Mouse (Mus musculus): ENCODE results near the gene Jmjd1c. TPM values are rescaled to one million over a fixed set of nuclear protein-coding genes. Genes with fewer than 3 reads are reported as not detected.
"Not testable (repeated sequence)": the region's sequence is repeated elsewhere in the genome, so short reads cannot be mapped to it uniquely, and the experiment has no call there.

The Jmjd1c gene
- total RNA-seq, 2 experiments from 2014 or later = 19.8 to 33.5 TPM

- no peak for ATAC-seq (replicated peaks; ENCODE audit: low FRiP score, poor library complexity, severe bottlenecking)
Observed at GRCm38 (mm10) chr10:67099183-67099929, 3.4 kb downstream of the Jmjd1c start.

- ATAC-seq (replicated peaks; ENCODE audit: low FRiP score, poor library complexity, severe bottlenecking) = no peak
Observed at GRCm38 (mm10) chr10:67100011-67100661, 4.2 kb downstream of the Jmjd1c start.

- ATAC-seq (replicated peaks; ENCODE audit: low FRiP score, poor library complexity, severe bottlenecking) = no peak
Observed at GRCm38 (mm10) chr10:67100831-67101251, 4.9 kb downstream of the Jmjd1c start.

GRCm38 (mm10) chr10:67104543-67104942 is 8.6 kb downstream of the Jmjd1c start:
- ATAC-seq (replicated peaks; ENCODE audit: low FRiP score, poor library complexity, severe bottlenecking) = no peak

GRCm38 (mm10) chr10:67105331-67106217 is 9.6 kb downstream of the Jmjd1c start:
- no peak for ATAC-seq (replicated peaks; ENCODE audit: low FRiP score, poor library complexity, severe bottlenecking)

- ATAC-seq (replicated peaks; ENCODE audit: low FRiP score, poor library complexity, severe bottlenecking) = no peak
Observed at GRCm38 (mm10) chr10:67106400-67106799, 10.5 kb downstream of the Jmjd1c start.

GRCm38 (mm10) chr10:67107017-67107761 is 11.3 kb downstream of the Jmjd1c start:
- no peak for ATAC-seq (replicated peaks; ENCODE audit: low FRiP score, poor library complexity, severe bottlenecking)

- ATAC-seq (replicated peaks; ENCODE audit: low FRiP score, poor library complexity, severe bottlenecking) = no peak
Observed at GRCm38 (mm10) chr10:67108096-67108495, 12.2 kb downstream of the Jmjd1c start.

GRCm38 (mm10) chr10:67109635-67110034 is 13.7 kb downstream of the Jmjd1c start:
- ATAC-seq (replicated peaks; ENCODE audit: low FRiP score, poor library complexity, severe bottlenecking) = no peak

GRCm38 (mm10) chr10:67111044-67111798 is 15.3 kb downstream of the Jmjd1c start:
- ATAC-seq (replicated peaks; ENCODE audit: low FRiP score, poor library complexity, severe bottlenecking) = no peak

- no peak for ATAC-seq (replicated peaks; ENCODE audit: low FRiP score, poor library complexity, severe bottlenecking)
Observed at GRCm38 (mm10) chr10:67111799-67112177, 15.9 kb downstream of the Jmjd1c start.

GRCm38 (mm10) chr10:67112967-67113366 is 17.0 kb downstream of the Jmjd1c start:
- ATAC-seq (replicated peaks; ENCODE audit: low FRiP score, poor library complexity, severe bottlenecking) = not testable (repeated sequence)

GRCm38 (mm10) chr10:67113833-67114232 is 17.9 kb downstream of the Jmjd1c start:
- no peak for ATAC-seq (replicated peaks; ENCODE audit: low FRiP score, poor library complexity, severe bottlenecking)

- ATAC-seq (replicated peaks; ENCODE audit: low FRiP score, poor library complexity, severe bottlenecking) = no peak
Observed at GRCm38 (mm10) chr10:67115115-67115514, 19.2 kb downstream of the Jmjd1c start.

- ATAC-seq (replicated peaks; ENCODE audit: low FRiP score, poor library complexity, severe bottlenecking) = no peak
Observed at GRCm38 (mm10) chr10:67115666-67116091, 19.8 kb downstream of the Jmjd1c start.

- no peak for ATAC-seq (replicated peaks; ENCODE audit: low FRiP score, poor library complexity, severe bottlenecking)
Observed at GRCm38 (mm10) chr10:67116251-67116650, 20.3 kb downstream of the Jmjd1c start.

GRCm38 (mm10) chr10:67119291-67119690 is 23.4 kb downstream of the Jmjd1c start:
- no peak for ATAC-seq (replicated peaks; ENCODE audit: low FRiP score, poor library complexity, severe bottlenecking)

- ATAC-seq (replicated peaks; ENCODE audit: low FRiP score, poor library complexity, severe bottlenecking) = no peak
Observed at GRCm38 (mm10) chr10:67120180-67120579, 24.3 kb downstream of the Jmjd1c start.

- no peak for ATAC-seq (replicated peaks; ENCODE audit: low FRiP score, poor library complexity, severe bottlenecking)
Observed at GRCm38 (mm10) chr10:67120640-67121039, 24.7 kb downstream of the Jmjd1c start.
